Mouse (Mus musculus): ENCODE data around the gene Olfr483.

Gene Olfr483

GRCm38 (mm10) chr7:108100549-108100948, at the start of gene Olfr483:
Gene Olfr483 (plus strand): TSS chr7:108100849.
- no peak for DNase-seq (ENCODE audit: low spot score in 2 of 2)

GRCm38 (mm10) chr7:108067246-108067645, 33.4 kb upstream of the Olfr483 start, which contains the start of gene Olfr480:
Gene Olfr480 (minus strand): TSS chr7:108067346.
- no peak for DNase-seq (ENCODE audit: low spot score in 2 of 2)

- DNase-seq (ENCODE audit: low spot score in 2 of 2): no peak
These were observed 21.1 kb upstream of the Olfr483 start, which contains the start of gene Olfr481 for GRCm38 (mm10) chr7:108079555-108079954. Gene Olfr481 (plus strand): TSS chr7:108079855.

GRCm38 (mm10) chr7:108097486-108097885, 3.2 kb upstream of the Olfr483 start, which contains the start of gene Olfr482:
Gene Olfr482 (minus strand): TSS chr7:108097586.
- DNase-seq (ENCODE audit: low spot score in 2 of 2): no peak

- no peak for DNase-seq (ENCODE audit: low spot score in 2 of 2)
These were observed 20.0 kb downstream of the Olfr483 start for GRCm38 (mm10) chr7:108120681-108121080.

- no peak for DNase-seq (ENCODE audit: low spot score in 2 of 2)
These were observed 20.8 kb downstream of the Olfr483 start for GRCm38 (mm10) chr7:108121416-108121815.

- no peak for DNase-seq (ENCODE audit: low spot score in 2 of 2)
These were observed 26.7 kb downstream of the Olfr483 start, which contains the start of gene Olfr484 for GRCm38 (mm10) chr7:108127349-108127748. Gene Olfr484 (minus strand): TSS chr7:108127449.
